Mouse (Mus musculus) hindbrain, embryonic 16.5 days (tissue): ENCODE data around the gene Hmga2. TPM values are rescaled to one million over a fixed set of nuclear protein-coding genes. Genes with fewer than 3 reads are reported as not detected.

Source experiments
- ATAC-seq: fragments of 200-750 bp; cut with Nextera tagmentation; 2 replicates; pipeline ENCODE4 v1.8.0; 2017; ENCODE audit warnings: moderate TSS enrichment, moderate library complexity
- H3K27ac ChIP-seq: fragments of 300-500 bp; sonication (generic); 2 replicates; pipeline ENCODE4 v1.5.1; 2014; ENCODE audit warnings: low read depth, mild to moderate bottlenecking, control low read depth, low read length, moderate library complexity
- H3K27me3 ChIP-seq: fragments of 300-500 bp; sonication (generic); replicated peaks from 2 replicates; pipeline ENCODE4 v1.6.1; 2014; ENCODE audit warnings: low read length; ENCODE audit not compliant: control insufficient read depth, insufficient read depth
- H3K36me3 ChIP-seq: fragments of 300-500 bp; sonication (generic); 2 replicates; pipeline ENCODE4 v1.6.1; 2014; ENCODE audit warnings: mild to moderate bottlenecking, low read length, moderate library complexity, mixed read lengths; ENCODE audit not compliant: control insufficient read depth, insufficient read depth
- H3K4me1 ChIP-seq: fragments of 300-500 bp; sonication (generic); 2 replicates; pipeline ENCODE4 v1.6.1; 2014; ENCODE audit warnings: low read depth, low read length; ENCODE audit not compliant: control insufficient read depth, insufficient read depth
- H3K4me2 ChIP-seq: fragments of 300-500 bp; sonication (generic); 2 replicates; pipeline ENCODE4 v1.6.1; 2014; ENCODE audit warnings: mild to moderate bottlenecking, low read length, control low read depth, moderate library complexity
- H3K4me3 ChIP-seq: fragments of 300-500 bp; sonication (generic); 2 replicates; pipeline ENCODE4 v1.5.1; 2014; ENCODE audit warnings: mild to moderate bottlenecking, low read length, control low read depth, moderate library complexity
- H3K9ac ChIP-seq: fragments of 300-500 bp; sonication (generic); 2 replicates; pipeline ENCODE4 v1.6.1; 2014; ENCODE audit warnings: low read depth, mild to moderate bottlenecking, control low read depth, low read length, moderate library complexity
- H3K9me3 ChIP-seq: fragments of 300-500 bp; sonication (generic); 2 replicates; pipeline ENCODE4 v1.6.1; 2014; ENCODE audit warnings: mild to moderate bottlenecking, low read length, moderate library complexity; ENCODE audit not compliant: control insufficient read depth
- whole genome bisulfite sequencing: fragments of 180-500 bp; shearing (Covaris S2); extraction: QIAGEN DNeasy Blood & Tissue Kit; methylation state at CpG from one replicate; pipeline ENCODE4 v1.1.7; 2014; 5-methylcytosine and 5-hydroxymethylcytosine counted together
- polyA plus RNA-seq: library from polyadenylated mRNA; unstranded; fragments of >200 nt; fragmentation: Nextera tagmentation; extraction: Ambion mirVana; gene quantifications from 2 replicates; pipeline ENCODE4 v1.2.1, GENCODE M21; 2015

The Hmga2 gene
- polyA plus RNA-seq, 1 experiment from 2014 or later = 1.6 TPM

DNA sequence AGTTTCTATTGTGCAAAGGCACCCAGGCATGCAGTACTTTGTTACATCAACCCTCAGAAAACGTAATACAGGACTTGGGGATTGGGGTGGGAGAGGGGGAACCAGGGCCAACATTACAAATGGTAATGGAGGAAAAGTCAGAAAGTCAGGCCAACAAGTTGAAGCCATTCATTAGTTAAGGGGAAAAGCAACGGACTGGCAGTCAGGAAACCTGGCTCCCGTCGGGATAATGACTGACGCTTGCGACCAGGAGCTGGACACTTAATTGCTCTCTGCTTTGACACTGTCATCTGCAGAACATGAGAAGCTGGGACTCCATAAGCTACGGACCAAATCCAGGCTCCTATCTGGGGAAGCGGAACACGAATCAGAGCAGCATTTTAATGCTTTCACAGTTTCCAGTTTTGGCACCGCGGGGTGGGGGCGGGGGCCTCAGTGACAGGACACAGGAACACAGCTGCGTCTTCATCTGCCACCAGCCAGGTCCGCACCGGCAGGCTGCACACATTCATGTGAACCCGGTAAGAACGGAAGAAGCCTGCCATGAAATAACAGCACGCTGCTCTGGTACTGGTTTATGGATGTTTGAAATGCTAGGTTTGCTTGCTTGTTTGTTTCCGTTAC is 26.5 kb downstream of the Hmga2 start:
- Histone ChIP-seq H3K9ac (peak overlapping the region; percentile 47), H3K4me3 (peak overlapping the region; percentile 17; the same call in 1 of the 2 replicates)
- WGBS = 30% methylated on average over 19 of the region's 19 CpGs

GRCm38 (mm10) chr10:120446799-120447198 is 29.5 kb downstream of the Hmga2 start:
- no peaks in the 10 kb centered on the region for H3K27me3 ChIP-seq
- H3K36me3 ChIP-seq = no peaks in the 10 kb centered on the region
- H3K9me3 ChIP-seq = no peaks in the 10 kb centered on the region
- ATAC-seq = no peak
- H3K4me2 ChIP-seq = no peak overlapping the region
- peaks cover 14% of the 10 kb centered on the region for H3K4me1 ChIP-seq
- no peak overlapping the region for H3K4me3 ChIP-seq
- 94% methylated on average over 6 of the region's 6 CpGs for WGBS
- no peak overlapping the region for H3K9ac ChIP-seq
- no peak overlapping the region for H3K27ac ChIP-seq

More for the DNA sequence above, 26.5 kb downstream of the Hmga2 start:
- peak overlapping the region; percentile 50 for H3K4me2 ChIP-seq
- H3K4me1 ChIP-seq = peaks cover 8% of the 10 kb centered on the region
- H3K27ac ChIP-seq = no peak overlapping the region
- no peaks in the 10 kb centered on the region for H3K9me3 ChIP-seq
- ATAC-seq = no peak
- no peaks in the 10 kb centered on the region for H3K27me3 ChIP-seq
- H3K36me3 ChIP-seq = no peaks in the 10 kb centered on the region

- H3K36me3 ChIP-seq = no peaks in the 10 kb centered on the region
- no peak for ATAC-seq
- no peak overlapping the region for H3K27ac ChIP-seq
- H3K9me3 ChIP-seq = no peaks in the 10 kb centered on the region
- H3K9ac ChIP-seq = no peak overlapping the region
- no peak overlapping the region for H3K4me2 ChIP-seq
- H3K4me3 ChIP-seq = no peak overlapping the region
- H3K27me3 ChIP-seq = no peaks in the 10 kb centered on the region
- peaks cover 14% of the 10 kb centered on the region for H3K4me1 ChIP-seq
- 81% methylated on average over 9 of the region's 9 CpGs for WGBS
These were observed 30.1 kb downstream of the Hmga2 start for GRCm38 (mm10) chr10:120446206-120446605.

GRCm38 (mm10) chr10:120444463-120445070 is 31.7 kb downstream of the Hmga2 start:
- Histone ChIP-seq H3K9ac (no peak overlapping the region), H3K27ac (no peak overlapping the region), H3K27me3 (no peaks in the 10 kb centered on the region), H3K9me3 (no peaks in the 10 kb centered on the region), H3K4me2 (no peak overlapping the region), H3K4me3 (no peak overlapping the region), H3K36me3 (no peaks in the 10 kb centered on the region), H3K4me1 (peaks cover 10% of the 10 kb centered on the region)
- 84% methylated on average over 9 of the region's 9 CpGs for WGBS
- no peak for ATAC-seq

- no peak overlapping the region for H3K27ac ChIP-seq
- 52% methylated on average over 10 of the region's 10 CpGs for WGBS
These were observed 32.4 kb downstream of the Hmga2 start for GRCm38 (mm10) chr10:120443757-120444311.

GRCm38 (mm10) chr10:120441254-120441653 is 35.0 kb downstream of the Hmga2 start:
- WGBS = 37% methylated on average over 11 of the region's 11 CpGs
- no peak for ATAC-seq
- H3K4me3 ChIP-seq = no peak overlapping the region
- no peak overlapping the region for H3K9ac ChIP-seq
- H3K27me3 ChIP-seq = no peaks in the 10 kb centered on the region
- H3K36me3 ChIP-seq = no peaks in the 10 kb centered on the region
- no peak overlapping the region for H3K27ac ChIP-seq
- peaks cover 6% of the 10 kb centered on the region; the same call in 1 of the 2 replicates for H3K4me1 ChIP-seq
- no peak overlapping the region for H3K4me2 ChIP-seq
- no peaks in the 10 kb centered on the region for H3K9me3 ChIP-seq

More at GRCm38 (mm10) chr10:120443757-120444311, 32.4 kb downstream of the Hmga2 start:
- Histone ChIP-seq H3K4me1 (peaks cover 6% of the 10 kb centered on the region; the same call in 1 of the 2 replicates), H3K4me2 (no peak overlapping the region), H3K9ac (peak overlapping the region; percentile 8; the same call in 1 of the 2 replicates), H3K9me3 (no peaks in the 10 kb centered on the region), H3K4me3 (no peak overlapping the region), H3K27me3 (no peaks in the 10 kb centered on the region), H3K36me3 (no peaks in the 10 kb centered on the region)
- peak; percentile 64 for ATAC-seq

DNA sequence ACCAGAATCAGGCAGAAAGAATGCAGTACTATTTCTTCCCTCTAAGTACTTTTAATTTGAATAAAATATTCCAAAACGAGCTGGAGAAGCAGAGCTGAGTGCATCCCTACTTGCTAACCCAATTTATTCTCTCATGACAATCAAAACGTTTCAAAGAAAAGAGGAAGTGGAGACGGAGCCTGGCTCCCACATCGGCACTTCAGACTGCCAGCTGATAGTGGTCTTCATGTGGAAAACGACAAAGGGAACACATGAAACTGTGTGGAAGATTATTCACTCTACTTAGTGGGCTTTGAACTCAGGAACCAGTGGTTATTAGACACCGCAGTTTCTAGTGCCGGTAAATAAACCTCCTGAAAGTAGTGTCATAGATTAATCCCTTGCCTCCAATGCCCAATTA is 41.8 kb downstream of the Hmga2 start:
- no peak for ATAC-seq
- H3K36me3 ChIP-seq = no peaks in the 10 kb centered on the region

DNA sequence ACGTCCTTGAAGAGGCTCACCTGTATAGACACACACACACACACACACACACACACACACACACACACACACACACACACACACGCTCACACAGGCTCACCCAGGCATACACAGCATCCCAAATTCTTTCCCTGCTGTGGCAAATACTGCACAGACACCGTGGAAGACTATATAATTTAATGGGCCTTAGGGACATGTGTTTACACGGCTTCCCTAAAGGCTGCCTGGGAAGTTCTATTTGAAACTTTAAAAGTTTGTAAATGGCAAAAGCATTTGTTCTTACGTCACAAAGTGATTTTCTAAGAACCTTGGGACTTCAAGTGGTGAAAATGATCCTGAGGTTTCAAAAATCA is 42.8 kb downstream of the Hmga2 start:
- WGBS = 42% methylated on average over 5 of the region's 5 CpGs

More for the DNA sequence above, 41.8 kb downstream of the Hmga2 start:
- no peaks in the 10 kb centered on the region for H3K27me3 ChIP-seq
- H3K27ac ChIP-seq = no peak overlapping the region
- H3K9me3 ChIP-seq = no peaks in the 10 kb centered on the region
- H3K4me2 ChIP-seq = no peak overlapping the region
- WGBS = 45% methylated on average over 7 of the region's 7 CpGs
- no peak overlapping the region for H3K9ac ChIP-seq
- H3K4me3 ChIP-seq = no peak overlapping the region
- peaks cover 4% of the 10 kb centered on the region; the same call in 1 of the 2 replicates for H3K4me1 ChIP-seq

DNA sequence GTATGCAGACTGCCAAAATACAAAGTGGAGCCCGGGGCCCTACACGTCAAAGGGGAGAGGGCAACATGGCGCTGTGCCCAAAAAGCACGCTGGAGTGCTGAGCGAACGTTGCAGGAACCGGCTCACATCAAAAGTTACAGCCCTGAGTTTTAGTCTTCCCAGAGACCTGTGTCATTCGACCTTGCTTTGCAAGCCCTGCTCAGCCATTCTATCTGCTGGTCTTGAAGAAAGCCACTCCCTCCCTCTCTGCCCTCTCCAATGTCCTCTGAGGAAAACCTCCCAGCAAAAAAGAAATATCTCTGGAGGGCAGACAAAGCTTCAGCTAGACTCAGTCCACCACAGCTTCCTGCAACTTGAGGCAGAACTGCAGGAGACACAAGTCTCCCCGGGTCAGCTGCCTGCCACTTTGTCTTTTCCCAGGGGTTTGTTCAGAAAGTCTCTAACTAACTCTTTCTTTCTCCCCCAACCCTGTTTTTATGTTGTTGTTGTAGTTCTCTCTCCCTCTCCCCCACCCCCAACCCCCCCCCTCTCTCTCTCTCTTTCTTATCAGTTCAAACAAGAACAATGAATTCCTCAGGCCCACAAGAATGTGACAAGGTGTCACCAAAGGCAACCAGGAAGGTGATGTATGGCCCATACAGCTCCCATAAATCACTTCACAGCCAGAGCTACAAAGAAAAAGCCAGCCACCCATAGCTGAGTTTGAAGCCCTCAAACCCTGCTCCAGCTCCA is 43.4 kb downstream of the Hmga2 start:
- H3K36me3 ChIP-seq = no peaks in the 10 kb centered on the region
- H3K27me3 ChIP-seq = no peaks in the 10 kb centered on the region
- H3K4me1 ChIP-seq = peaks cover 14% of the 10 kb centered on the region
- ATAC-seq = no peak
- H3K4me3 ChIP-seq = no peak overlapping the region
- no peak overlapping the region for H3K9ac ChIP-seq
- no peak overlapping the region for H3K27ac ChIP-seq
- H3K9me3 ChIP-seq = no peaks in the 10 kb centered on the region
- WGBS = 28% methylated on average over 9 of the region's 9 CpGs
- no peak overlapping the region for H3K4me2 ChIP-seq

More for the DNA sequence above, 42.8 kb downstream of the Hmga2 start:
- Histone ChIP-seq H3K27me3 (no peaks in the 10 kb centered on the region), H3K4me1 (peaks cover 11% of the 10 kb centered on the region), H3K27ac (no peak overlapping the region), H3K36me3 (no peaks in the 10 kb centered on the region), H3K4me3 (no peak overlapping the region), H3K9ac (no peak overlapping the region), H3K4me2 (no peak overlapping the region), H3K9me3 (no peaks in the 10 kb centered on the region)
- no peak for ATAC-seq
